Mouse (Mus musculus) neural tube, embryonic 15.5 days (tissue): ENCODE data around the gene Pheta2. TPM values are rescaled to one million over a fixed set of nuclear protein-coding genes. Genes with fewer than 3 reads are reported as not detected.
A peak's percentile ranks its signal among the peaks of the same experiment; 100 is the strongest.
"Not testable (repeated sequence)": the region's sequence is repeated elsewhere in the genome, so short reads cannot be mapped to it uniquely, and the experiment has no call there.

Source experiments
- ATAC-seq: fragments of 200-750 bp; cut with Nextera tagmentation; 2 replicates; pipeline ENCODE4 v1.8.0; 2017; ENCODE audit warnings: mild to moderate bottlenecking, moderate TSS enrichment, moderate library complexity; ENCODE audit not compliant: low FRiP score
- H3K27ac ChIP-seq: fragments of 300-500 bp; sonication (generic); replicated peaks from 2 replicates; pipeline ENCODE4 v1.5.1; 2015; ENCODE audit warnings: mild to moderate bottlenecking, inconsistent platforms
- H3K27me3 ChIP-seq: fragments of 300-500 bp; sonication (generic); replicated peaks from 2 replicates; pipeline ENCODE4 v1.6.1; 2015; ENCODE audit warnings: inconsistent platforms
- H3K36me3 ChIP-seq: fragments of 300-500 bp; sonication (generic); 2 replicates; pipeline ENCODE4 v1.6.1; 2015; ENCODE audit warnings: inconsistent platforms
- H3K4me1 ChIP-seq: fragments of 300-500 bp; sonication (generic); 2 replicates; pipeline ENCODE4 v1.6.1; 2015; ENCODE audit warnings: inconsistent platforms
- H3K4me2 ChIP-seq: fragments of 300-500 bp; sonication (generic); 2 replicates; pipeline ENCODE4 v1.6.1; 2015; ENCODE audit warnings: inconsistent platforms, mild to moderate bottlenecking, moderate library complexity
- H3K4me3 ChIP-seq: fragments of 300-500 bp; sonication (generic); replicated peaks from 2 replicates; pipeline ENCODE4 v1.5.1; 2015; ENCODE audit warnings: mild to moderate bottlenecking, inconsistent platforms
- H3K9ac ChIP-seq: fragments of 300-500 bp; sonication (generic); replicated peaks from 2 replicates; pipeline ENCODE4 v1.6.1; 2015; ENCODE audit warnings: mild to moderate bottlenecking, inconsistent platforms
- H3K9me3 ChIP-seq: fragments of 300-500 bp; sonication (generic); replicated peaks from 2 replicates; pipeline ENCODE4 v1.6.1; 2016; ENCODE audit warnings: inconsistent platforms
- WGBS: fragments of 180-500 bp; shearing (Covaris S2); methylation state at CpG from one replicate; pipeline ENCODE4 v1.1.7; 2015; ENCODE audit warnings: mixed read lengths; 5-methylcytosine and 5-hydroxymethylcytosine counted together
- polyA plus RNA-seq: library from polyadenylated mRNA; unstranded; fragments of >200 nt; fragmentation: Nextera tagmentation; extraction: Ambion mirVana; gene quantifications from 2 replicates; pipeline ENCODE4 v1.2.1, GENCODE M21; 2015

Gene Pheta2
- polyA plus RNA-seq, 1 experiment from 2014 or later, result 2.4 TPM

- no peak overlapping the region for H3K4me2 ChIP-seq
- peaks cover 15% of the 10 kb centered on the region for H3K4me1 ChIP-seq
- WGBS, result 86% methylated on average over 9 of the region's 9 CpGs
- no peaks in the 10 kb centered on the region for H3K9me3 ChIP-seq
- H3K27me3 ChIP-seq, result no peaks in the 10 kb centered on the region
- no peak overlapping the region for H3K9ac ChIP-seq
- no peaks in the 10 kb centered on the region for H3K36me3 ChIP-seq
- H3K4me3 ChIP-seq, result no peak overlapping the region
- no peak for ATAC-seq
- no peak overlapping the region for H3K27ac ChIP-seq
Observed at GRCm38 (mm10) chr15:82375855-82376254, 37.1 kb downstream of the Pheta2 start.

- Histone ChIP-seq H3K9me3 (no peaks in the 10 kb centered on the region), H3K27ac (peak overlapping the region; percentile 34; the same call in 1 of the 2 replicates), H3K4me3 (no peak overlapping the region), H3K4me1 (peaks cover 19% of the 10 kb centered on the region), H3K36me3 (no peaks in the 10 kb centered on the region), H3K27me3 (no peaks in the 10 kb centered on the region), H3K9ac (no peak overlapping the region), H3K4me2 (no peak overlapping the region)
- ATAC-seq, result no peak
- WGBS, result 55% methylated on average over 17 of the region's 17 CpGs
Observed at GRCm38 (mm10) chr15:82376393-82377138, 37.8 kb downstream of the Pheta2 start.

GRCm38 (mm10) chr15:82377701-82378100 lies 39.0 kb downstream of the Pheta2 start:
- H3K9ac ChIP-seq, result no peak overlapping the region
- no peaks in the 10 kb centered on the region for H3K9me3 ChIP-seq
- H3K27ac ChIP-seq, result no peak overlapping the region
- H3K4me1 ChIP-seq, result peaks cover 19% of the 10 kb centered on the region
- WGBS, result 82% methylated on average over 5 of the region's 5 CpGs
- H3K4me3 ChIP-seq, result no peak overlapping the region
- no peaks in the 10 kb centered on the region for H3K27me3 ChIP-seq
- ATAC-seq, result no peak
- H3K36me3 ChIP-seq, result no peaks in the 10 kb centered on the region
- no peak overlapping the region for H3K4me2 ChIP-seq

GRCm38 (mm10) chr15:82378261-82379180 lies 39.8 kb downstream of the Pheta2 start:
- Histone ChIP-seq H3K36me3 (no peaks in the 10 kb centered on the region), H3K27ac (0 out of 2 replicates have a peak overlapping the region, but pooled peaks have one; percentile 5), H3K4me1 (peaks cover 19% of the 10 kb centered on the region), H3K4me2 (no peak overlapping the region), H3K4me3 (no peak overlapping the region), H3K27me3 (no peaks in the 10 kb centered on the region), H3K9me3 (no peaks in the 10 kb centered on the region), H3K9ac (no peak overlapping the region)
- no peak for ATAC-seq
- 46% methylated on average over 15 of the region's 15 CpGs for WGBS

- Histone ChIP-seq H3K4me3 (peak overlapping the region; percentile 35), H3K9ac (no peak overlapping the region), H3K27me3 (no peaks in the 10 kb centered on the region), H3K4me1 (peaks cover 19% of the 10 kb centered on the region), H3K9me3 (no peaks in the 10 kb centered on the region), H3K27ac (no peak overlapping the region), H3K4me2 (peak overlapping the region; percentile 67), H3K36me3 (no peaks in the 10 kb centered on the region)
- 33% methylated on average over 7 of the region's 7 CpGs for WGBS
- ATAC-seq, result no peak; the same call in 1 of the 2 replicates
Observed at GRCm38 (mm10) chr15:82379511-82379870, 40.7 kb downstream of the Pheta2 start.

- peak; percentile 73 for ATAC-seq
- 3% methylated on average over 17 of the region's 24 CpGs for WGBS
- no peaks in the 10 kb centered on the region for H3K27me3 ChIP-seq
- peaks cover 19% of the 10 kb centered on the region for H3K4me1 ChIP-seq
- H3K4me3 ChIP-seq, result peak within 1 kb of the TSS; percentile 35
- H3K9ac ChIP-seq, result peak within 1 kb of the TSS; percentile 30; the same call in 1 of the 2 replicates
- peak within 1 kb of the TSS; percentile 67 for H3K4me2 ChIP-seq
- 0 out of 2 replicates have a peak within 1 kb of the TSS, but pooled peaks have one; percentile 51 for H3K27ac ChIP-seq
- H3K36me3 ChIP-seq, result no peaks in the 10 kb centered on the region
- no peaks in the 10 kb centered on the region for H3K9me3 ChIP-seq
Observed at GRCm38 (mm10) chr15:82379871-82380713, 41.4 kb downstream of the Pheta2 start, which contains the start of gene Cyp2d22. Gene Cyp2d22 (minus strand): TSS chr15:82380260.

- ATAC-seq, result 0 out of 2 replicates have a peak, but pooled peaks have one; percentile 14
- H3K4me3 ChIP-seq, result peak overlapping the region; percentile 35
- peaks cover 19% of the 10 kb centered on the region for H3K4me1 ChIP-seq
- H3K9ac ChIP-seq, result peak overlapping the region; percentile 30; the same call in 1 of the 2 replicates
- H3K4me2 ChIP-seq, result peak overlapping the region; percentile 67
- H3K27ac ChIP-seq, result 0 out of 2 replicates have a peak overlapping the region, but pooled peaks have one; percentile 51
- no peaks in the 10 kb centered on the region for H3K36me3 ChIP-seq
- H3K9me3 ChIP-seq, result no peaks in the 10 kb centered on the region
- WGBS, result 33% methylated on average over 7 of the region's 7 CpGs
- H3K27me3 ChIP-seq, result no peaks in the 10 kb centered on the region
Observed at GRCm38 (mm10) chr15:82380714-82381062, 41.9 kb downstream of the Pheta2 start.

GRCm38 (mm10) chr15:82382441-82382840 lies 43.7 kb downstream of the Pheta2 start:
- Histone ChIP-seq H3K4me1 (peaks cover 16% of the 10 kb centered on the region), H3K4me2 (no peak overlapping the region), H3K27ac (no peak overlapping the region), H3K36me3 (no peaks in the 10 kb centered on the region), H3K4me3 (no peak overlapping the region), H3K27me3 (no peaks in the 10 kb centered on the region), H3K9ac (no peak overlapping the region), H3K9me3 (no peaks in the 10 kb centered on the region)
- no peak for ATAC-seq
- 96% methylated on average over 2 of the region's 2 CpGs for WGBS

- no peaks in the 10 kb centered on the region for H3K9me3 ChIP-seq
- H3K36me3 ChIP-seq, result no peaks in the 10 kb centered on the region
- H3K27me3 ChIP-seq, result no peaks in the 10 kb centered on the region
- H3K27ac ChIP-seq, result no peak overlapping the region
- no peak overlapping the region for H3K4me3 ChIP-seq
- H3K4me1 ChIP-seq, result peaks cover 6% of the 10 kb centered on the region; the same call in 1 of the 2 replicates
- no peak for ATAC-seq
- WGBS, result 96% methylated on average over 2 of the region's 2 CpGs
- H3K4me2 ChIP-seq, result no peak overlapping the region
- no peak overlapping the region for H3K9ac ChIP-seq
Observed at GRCm38 (mm10) chr15:82385729-82386128, 47.0 kb downstream of the Pheta2 start.

- not testable (repeated sequence) for H3K4me3 ChIP-seq, H3K9ac ChIP-seq, H3K27me3 ChIP-seq, ATAC-seq, H3K27ac ChIP-seq, H3K4me2 ChIP-seq, H3K9me3 ChIP-seq, H3K36me3 ChIP-seq, H3K4me1 ChIP-seq
- 94% methylated on average over 10 of the region's 10 CpGs for WGBS
Observed at GRCm38 (mm10) chr15:82389916-82390315, 51.2 kb downstream of the Pheta2 start.

GRCm38 (mm10) chr15:82393922-82394321 lies 55.2 kb downstream of the Pheta2 start, which contains the start of gene Cyp2d11:
Gene Cyp2d11 (minus strand): TSS chr15:82394022.
- not testable (repeated sequence) for H3K4me2 ChIP-seq, H3K9ac ChIP-seq, ATAC-seq, H3K27me3 ChIP-seq, H3K36me3 ChIP-seq, H3K4me1 ChIP-seq, H3K27ac ChIP-seq, H3K9me3 ChIP-seq, H3K4me3 ChIP-seq
- 86% methylated on average over 2 of the region's 2 CpGs for WGBS
